24 mouse cellular contexts compared by ENCODE assay signal in genomic region chr5:139448025-139448424, GRCm38 (mm10). TPM values are rescaled to one million over a fixed set of nuclear protein-coding genes. Genes with fewer than 3 reads are reported as not detected.
DNase-seq lines count a peak whose midpoint lies in the region; ATAC-seq lines count a peak whose summit lies in the region.
"Had no signal": no experiment of that assay in that cellular context is flagged by ENCODE, and none has a peak within 500 bp of the region (broad histone marks: within the 10 kb centered on the region; RNA-seq: fewer than 3 reads in every experiment).

No protein-coding gene starts in this region.

- no peak overlapping the region for H3K9ac ChIP-seq in kidney, embryonic 14.5 days (ENCODE audit: low read depth, low read length)
- H3K9ac ChIP-seq: embryonic facial prominence, embryonic 15.5 days; hindbrain, embryonic 12.5 days; limb, embryonic 12.5 days; liver, embryonic 14.5 days; lung, embryonic 15.5 days; midbrain, embryonic 15.5 days; neural tube, embryonic 12.5 days; stomach, embryonic 15.5 days had no signal

- 25% methylated on average over 6 of the region's 6 CpGs for WGBS in kidney, embryonic 14.5 days

- H3K9me3 ChIP-seq in kidney, embryonic 14.5 days (ENCODE audit: control insufficient read depth, low read length): no peaks in the 10 kb centered on the region
- H3K9me3 ChIP-seq: embryonic facial prominence, embryonic 15.5 days; hindbrain, embryonic 12.5 days; limb, embryonic 12.5 days; lung, embryonic 15.5 days; midbrain, embryonic 15.5 days; neural tube, embryonic 12.5 days; stomach, embryonic 15.5 days had no signal

- H3K4me2 ChIP-seq in kidney, embryonic 14.5 days (replicated peaks; ENCODE audit: low read depth, low read length): no peak overlapping the region
- H3K4me2 ChIP-seq: embryonic facial prominence, embryonic 15.5 days; hindbrain, embryonic 12.5 days; limb, embryonic 12.5 days; lung, embryonic 15.5 days; midbrain, embryonic 15.5 days; neural tube, embryonic 12.5 days; stomach, embryonic 15.5 days had no signal

- H3K4me3 ChIP-seq in kidney, embryonic 14.5 days (ENCODE audit: low read length): no peak overlapping the region
- H3K4me3 ChIP-seq: embryonic facial prominence, embryonic 15.5 days; heart, adult 2 months; hindbrain, embryonic 12.5 days; limb, embryonic 12.5 days; lung, embryonic 15.5 days; midbrain, embryonic 15.5 days; neural tube, embryonic 12.5 days; stomach, embryonic 15.5 days had no signal

- peaks cover 4% of the 10 kb centered on the region for H3K4me1 ChIP-seq in kidney, embryonic 14.5 days (ENCODE audit: control insufficient read depth, insufficient read depth, low read length)
- H3K4me1 ChIP-seq: limb, embryonic 12.5 days had no signal

- ATAC-seq in kidney, embryonic 14.5 days (ENCODE audit: low FRiP score, low TSS enrichment): peak; percentile 55
- ATAC-seq: activated CD4-positive, CD25-positive, alpha-beta regulatory T cell, adult 4 months; forebrain, embryonic 14.5 days; inflammation-experienced regulatory T-cells, adult 6 months; midbrain, embryonic 15.5 days had no signal

- peak overlapping the region; percentile 42; the same call in 1 of the 2 replicates for H3K27ac ChIP-seq in kidney, embryonic 14.5 days (ENCODE audit: low read depth, low read length)
- H3K27ac ChIP-seq: embryonic facial prominence, embryonic 15.5 days; heart, adult 2 months; hindbrain, embryonic 12.5 days; limb, embryonic 12.5 days; liver, embryonic 14.5 days; lung, embryonic 15.5 days; macrophage; midbrain, embryonic 15.5 days; neural tube, embryonic 12.5 days; stomach, embryonic 15.5 days had no signal

- H3K27me3 ChIP-seq in kidney, embryonic 14.5 days (ENCODE audit: control insufficient read depth, insufficient read depth, low read length): no peaks in the 10 kb centered on the region
- H3K27me3 ChIP-seq: embryonic facial prominence, embryonic 15.5 days; hindbrain, embryonic 12.5 days; limb, embryonic 12.5 days; lung, embryonic 15.5 days; midbrain, embryonic 15.5 days; neural tube, embryonic 12.5 days; stomach, embryonic 15.5 days had no signal

- no peak for DNase-seq in kidney, adult 8-10 months
- peak; percentile 44 to 71 for DNase-seq in left cerebral cortex, adult 18-20 months (ENCODE audit: low spot score in 2 of 2)
- DNase-seq in left cerebral cortex, adult 11 months (ENCODE audit: low spot score): no peak
- peak; percentile 68 for DNase-seq in right cerebral cortex, adult 18-20 months
- DNase-seq in right cerebral cortex, postnatal 14 days: no peak
- DNase-seq: adrenal gland, adult 8-10 months; gastrocnemius, postnatal 14 days; heart, adult 2 months; kidney, adult 18-20 months; thymus, postnatal 25 days had no signal

- H3K36me3 ChIP-seq in kidney, embryonic 14.5 days (ENCODE audit: control insufficient read depth, insufficient read depth, low read length): peaks cover 8% of the 10 kb centered on the region; the same call in 1 of the 2 replicates
- H3K36me3 ChIP-seq: embryonic facial prominence, embryonic 15.5 days; midbrain, embryonic 15.5 days; neural tube, embryonic 12.5 days; stomach, embryonic 15.5 days had no signal

RNA-seq across cellular contexts. Expression of gene 3110082I17Rik, which starts 12.3 kb away (rescaled TPM):
- 31.6 and 40.6 TPM in 2 replicates for polyA plus RNA-seq in kidney, embryonic 14.5 days (2014; fragmentation: Nextera tagmentation; extraction: Ambion mirVana)
- 10 to 100 TPM; 14.1 to 14.6 TPM for total RNA-seq in left cerebral cortex, adult 18-20 months (2021)

RNA-seq across cellular contexts. Expression of gene Gper1, which starts 25.1 kb away (rescaled TPM):
- polyA plus RNA-seq in kidney, embryonic 14.5 days (2014; fragmentation: Nextera tagmentation; extraction: Ambion mirVana): 2.6 and 3.4 TPM in 2 replicates
- total RNA-seq in left cerebral cortex, adult 18-20 months (2021): 1 to 10 TPM; 2.8 to 3.0 TPM
- total RNA-seq: common myeloid progenitor, adult 5-6 weeks had no signal
- polyA plus RNA-seq: activated CD4-positive, CD25-positive, alpha-beta regulatory T cell, adult 4 months; inflammation-experienced regulatory T-cells, adult 6 months; macrophage had no signal

RNA-seq across cellular contexts. Expression of gene Zfand2a, which starts 36.3 kb away (rescaled TPM):
- 6.2 and 6.8 TPM in 2 replicates for polyA plus RNA-seq in kidney, embryonic 14.5 days (2014; fragmentation: Nextera tagmentation; extraction: Ambion mirVana)
- total RNA-seq in left cerebral cortex, adult 18-20 months (2021): 10 to 100 TPM; 54.6 to 57.6 TPM

RNA-seq across cellular contexts. Expression of gene C130050O18Rik, which starts 42.9 kb away (rescaled TPM):
- polyA plus RNA-seq in kidney, embryonic 14.5 days (2014; fragmentation: Nextera tagmentation; extraction: Ambion mirVana): 0.47 and 0.77 TPM in 2 replicates
- total RNA-seq in left cerebral cortex, adult 18-20 months (2021): under 1 TPM in 1 of 2 experiments, not detected in 1; 0.33 TPM
- polyA plus RNA-seq: activated CD4-positive, CD25-positive, alpha-beta regulatory T cell, adult 4 months; inflammation-experienced regulatory T-cells, adult 6 months had no signal

Comparison
In these comparisons a context has a peak if more than half of its experiments do, and no peak if none do; other contexts are left out.
1. DNase-seq: peak in left cerebral cortex, adult 18-20 months (2 of 2) and right cerebral cortex, adult 18-20 months (single experiment); none in kidney, adult 8-10 months (0 of 2), left cerebral cortex, adult 11 months (single experiment) and right cerebral cortex, postnatal 14 days (single experiment).